Mouse (Mus musculus): ENCODE data around the gene Vmn1r191. TPM values are rescaled to one million over a fixed set of nuclear protein-coding genes. Genes with fewer than 3 reads are reported as not detected.

Gene Vmn1r191
- polyA plus RNA-seq (2014; fragmentation: Illumina TruSeq; extraction: RNeasy Lipid Tissue Mini Kit (QIAGEN cat#74804); ENCODE audit: low read depth, low replicate concordance): not detected

GRCm38 (mm10) chr13:22183869-22184268 is at the start of gene Vmn1r191:
Gene Vmn1r191, minus strand, starts transcription at chr13:22183969.

GRCm38 (mm10) chr13:22223060-22223459 is 39.3 kb upstream of the Vmn1r191 start, which contains the start of gene Vmn1r193:
Gene Vmn1r193, minus strand, starts transcription at chr13:22223160.

GRCm38 (mm10) chr13:22191041-22191440 is 7.3 kb upstream of the Vmn1r191 start, which contains the start of gene Vmn1r192:
Gene Vmn1r192, minus strand, starts transcription at chr13:22191141.

Other genes starting within 250 kb of the Vmn1r191 start
- gene Zfp184, start 238.9 kb downstream of the Vmn1r191 start, polyA plus RNA-seq (2014; fragmentation: Illumina TruSeq; extraction: RNeasy Lipid Tissue Mini Kit (QIAGEN cat#74804); ENCODE audit: low read depth, low replicate concordance): 2.9 TPM
- gene Pom121l2, start 202.8 kb downstream of the Vmn1r191 start, polyA plus RNA-seq (2014; fragmentation: Illumina TruSeq; extraction: RNeasy Lipid Tissue Mini Kit (QIAGEN cat#74804); ENCODE audit: low read depth, low replicate concordance): not detected
- 0.35 TPM for gene Prss16, start 174.2 kb downstream of the Vmn1r191 start, polyA plus RNA-seq (2014; fragmentation: Illumina TruSeq; extraction: RNeasy Lipid Tissue Mini Kit (QIAGEN cat#74804); ENCODE audit: low read depth, low replicate concordance)
- not detected for gene Hist1h2ah, start 148.4 kb downstream of the Vmn1r191 start, polyA plus RNA-seq (2014; fragmentation: Illumina TruSeq; extraction: RNeasy Lipid Tissue Mini Kit (QIAGEN cat#74804); ENCODE audit: low read depth, low replicate concordance)
- not detected for gene Hist1h2bk, start 148.1 kb downstream of the Vmn1r191 start, polyA plus RNA-seq (2014; fragmentation: Illumina TruSeq; extraction: RNeasy Lipid Tissue Mini Kit (QIAGEN cat#74804); ENCODE audit: low read depth, low replicate concordance)
- 7.8 TPM for gene Hist1h4i, start 142.6 kb downstream of the Vmn1r191 start, polyA plus RNA-seq (2014; fragmentation: Illumina TruSeq; extraction: RNeasy Lipid Tissue Mini Kit (QIAGEN cat#74804); ENCODE audit: low read depth, low replicate concordance)
- gene Hist1h2ag, start 141.0 kb downstream of the Vmn1r191 start, polyA plus RNA-seq (2014; fragmentation: Illumina TruSeq; extraction: RNeasy Lipid Tissue Mini Kit (QIAGEN cat#74804); ENCODE audit: low read depth, low replicate concordance): not detected
- not detected for gene Hist1h2bj, start 140.8 kb downstream of the Vmn1r191 start, polyA plus RNA-seq (2014; fragmentation: Illumina TruSeq; extraction: RNeasy Lipid Tissue Mini Kit (QIAGEN cat#74804); ENCODE audit: low read depth, low replicate concordance)
- not detected for gene Vmn1r188, start 99.5 kb downstream of the Vmn1r191 start, polyA plus RNA-seq (2014; fragmentation: Illumina TruSeq; extraction: RNeasy Lipid Tissue Mini Kit (QIAGEN cat#74804); ENCODE audit: low read depth, low replicate concordance)
- not detected for gene Vmn1r189, start 78.1 kb downstream of the Vmn1r191 start, polyA plus RNA-seq (2014; fragmentation: Illumina TruSeq; extraction: RNeasy Lipid Tissue Mini Kit (QIAGEN cat#74804); ENCODE audit: low read depth, low replicate concordance)
- gene Vmn1r192, start 7.2 kb upstream of the Vmn1r191 start, polyA plus RNA-seq (2014; fragmentation: Illumina TruSeq; extraction: RNeasy Lipid Tissue Mini Kit (QIAGEN cat#74804); ENCODE audit: low read depth, low replicate concordance): not detected
- not detected for gene Vmn1r193, start 39.2 kb upstream of the Vmn1r191 start, polyA plus RNA-seq (2014; fragmentation: Illumina TruSeq; extraction: RNeasy Lipid Tissue Mini Kit (QIAGEN cat#74804); ENCODE audit: low read depth, low replicate concordance)
- gene Vmn1r194, start 60.2 kb upstream of the Vmn1r191 start, polyA plus RNA-seq (2014; fragmentation: Illumina TruSeq; extraction: RNeasy Lipid Tissue Mini Kit (QIAGEN cat#74804); ENCODE audit: low read depth, low replicate concordance): not detected
- not detected for gene Vmn1r195, start 86.6 kb upstream of the Vmn1r191 start, polyA plus RNA-seq (2014; fragmentation: Illumina TruSeq; extraction: RNeasy Lipid Tissue Mini Kit (QIAGEN cat#74804); ENCODE audit: low read depth, low replicate concordance)
- not detected for gene Vmn1r196, start 106.0 kb upstream of the Vmn1r191 start, polyA plus RNA-seq (2014; fragmentation: Illumina TruSeq; extraction: RNeasy Lipid Tissue Mini Kit (QIAGEN cat#74804); ENCODE audit: low read depth, low replicate concordance)
- gene Vmn1r197, start 140.6 kb upstream of the Vmn1r191 start, polyA plus RNA-seq (2014; fragmentation: Illumina TruSeq; extraction: RNeasy Lipid Tissue Mini Kit (QIAGEN cat#74804); ENCODE audit: low read depth, low replicate concordance): not detected
- not detected for gene Vmn1r198, start 166.4 kb upstream of the Vmn1r191 start, polyA plus RNA-seq (2014; fragmentation: Illumina TruSeq; extraction: RNeasy Lipid Tissue Mini Kit (QIAGEN cat#74804); ENCODE audit: low read depth, low replicate concordance)
- gene Vmn1r199, start 195.8 kb upstream of the Vmn1r191 start, polyA plus RNA-seq (2014; fragmentation: Illumina TruSeq; extraction: RNeasy Lipid Tissue Mini Kit (QIAGEN cat#74804); ENCODE audit: low read depth, low replicate concordance): not detected
- not detected for gene Vmn1r200, start 206.4 kb upstream of the Vmn1r191 start, polyA plus RNA-seq (2014; fragmentation: Illumina TruSeq; extraction: RNeasy Lipid Tissue Mini Kit (QIAGEN cat#74804); ENCODE audit: low read depth, low replicate concordance)